Mouse (Mus musculus): Measurements from ENCODE around the gene Bace2. TPM values are rescaled to one million over a fixed set of nuclear protein-coding genes. Genes with fewer than 3 reads are reported as not detected.

Bace2 gene
- total RNA-seq, 4 experiments from 2014 or later = 8.1 to 17.8 (median 13.8) TPM

DNA sequence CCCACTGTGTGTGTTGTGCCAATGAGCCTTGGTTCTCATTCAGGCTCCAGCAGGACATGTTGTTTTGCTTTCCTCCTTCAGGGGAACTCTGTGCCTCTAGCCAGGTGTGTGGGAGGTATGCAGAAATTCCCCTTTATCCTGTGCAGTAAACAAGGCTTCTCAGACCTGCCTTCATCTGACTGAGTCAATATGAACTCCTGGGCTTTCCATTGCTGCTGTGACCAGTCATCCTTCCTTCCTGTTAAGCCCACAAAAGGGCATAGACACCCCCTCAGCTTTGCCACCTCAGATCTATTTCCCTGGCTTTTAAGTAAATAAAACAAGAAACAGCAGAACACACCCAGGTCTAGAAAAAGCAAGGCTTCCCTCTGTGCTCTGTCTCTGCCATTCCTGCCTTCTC lies 45.2 kb downstream of the Bace2 start:
- no peak for DNase-seq (ENCODE audit: low spot score)

DNA sequence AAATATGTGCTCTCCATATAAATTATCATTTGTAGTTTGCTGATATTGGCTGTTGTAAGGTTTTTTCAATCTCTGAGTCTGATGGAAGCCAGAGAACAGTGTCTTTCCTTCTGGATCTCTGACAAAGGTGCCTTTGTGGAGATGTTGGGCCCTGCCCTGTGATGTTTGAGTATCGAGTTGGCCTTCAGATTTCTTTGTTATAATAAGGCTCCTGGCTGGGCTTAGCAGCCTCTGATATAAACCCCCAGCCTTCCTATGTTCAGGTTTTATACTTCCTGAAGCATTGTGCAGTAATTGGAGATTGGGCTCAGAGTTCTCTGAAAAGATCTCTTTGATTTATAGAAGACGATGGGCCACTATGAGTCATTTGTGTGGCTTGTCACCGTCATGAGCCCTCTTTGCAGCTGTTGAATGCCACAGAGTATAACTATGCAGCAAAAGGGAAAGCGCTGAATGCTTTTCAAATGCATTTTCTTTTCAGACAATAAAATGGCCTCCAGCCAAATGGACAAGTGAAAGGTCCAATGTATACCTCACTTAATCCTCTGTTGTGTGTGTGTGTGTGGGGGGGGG lies 45.8 kb downstream of the Bace2 start:
- no peak for DNase-seq (ENCODE audit: low spot score)

DNA sequence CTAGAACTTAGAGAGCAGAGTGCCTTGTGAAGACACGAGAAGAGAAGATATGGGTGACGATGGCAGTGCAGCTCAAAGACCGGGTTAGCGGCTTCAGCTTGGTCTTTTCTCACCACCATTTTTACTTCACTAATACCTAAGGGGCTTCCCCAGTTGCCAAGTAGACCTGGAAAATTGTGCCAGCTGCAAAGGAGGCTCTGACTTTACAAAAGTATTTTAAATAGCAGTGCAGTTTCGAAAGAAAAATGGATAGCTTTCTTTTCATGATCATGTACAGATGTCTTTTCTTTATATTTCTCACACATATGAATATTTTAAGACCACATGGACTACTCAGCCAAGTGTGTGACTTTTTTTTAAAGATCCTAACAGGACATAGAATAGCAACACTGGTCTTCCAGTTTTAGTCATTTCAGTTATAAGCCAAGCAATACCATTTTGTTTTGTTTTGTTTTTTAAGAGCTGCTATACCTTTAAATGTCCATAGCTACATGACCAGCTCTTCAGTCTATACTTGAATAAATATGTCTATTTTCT lies 49.0 kb downstream of the Bace2 start:
- no peak for DNase-seq (ENCODE audit: low spot score)

DNA sequence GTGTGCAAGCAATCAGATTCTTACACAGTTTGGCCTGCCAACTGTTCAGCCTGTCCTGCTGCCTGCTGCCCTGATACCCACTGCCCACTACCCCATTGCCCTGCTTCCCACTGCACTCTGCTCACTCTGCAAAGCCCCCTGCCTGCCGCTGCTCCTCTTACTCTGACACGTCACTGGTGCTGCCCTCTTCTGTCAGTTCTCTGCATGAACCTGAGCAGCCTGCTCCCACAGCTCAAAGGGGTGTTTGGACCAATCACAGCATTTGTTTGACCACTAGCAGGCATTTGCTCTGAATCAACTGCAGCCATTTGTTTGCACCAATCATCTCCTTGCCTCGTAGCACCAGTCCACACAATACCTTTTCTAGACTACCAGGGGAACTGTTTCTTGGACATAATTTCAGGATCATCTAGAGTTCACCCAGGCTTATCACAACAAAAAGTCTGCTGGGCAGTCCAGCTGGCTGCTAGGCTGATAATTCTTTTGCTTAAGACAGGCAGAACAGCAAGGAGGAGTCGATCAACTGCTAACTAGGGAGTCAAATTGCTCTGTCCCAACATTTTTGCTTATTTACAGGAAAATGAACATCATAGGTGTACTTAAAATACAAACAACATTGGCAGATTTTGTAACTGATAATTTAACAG lies 61.5 kb downstream of the Bace2 start:
- peak; percentile 47 for DNase-seq (ENCODE audit: low spot score)

DNA sequence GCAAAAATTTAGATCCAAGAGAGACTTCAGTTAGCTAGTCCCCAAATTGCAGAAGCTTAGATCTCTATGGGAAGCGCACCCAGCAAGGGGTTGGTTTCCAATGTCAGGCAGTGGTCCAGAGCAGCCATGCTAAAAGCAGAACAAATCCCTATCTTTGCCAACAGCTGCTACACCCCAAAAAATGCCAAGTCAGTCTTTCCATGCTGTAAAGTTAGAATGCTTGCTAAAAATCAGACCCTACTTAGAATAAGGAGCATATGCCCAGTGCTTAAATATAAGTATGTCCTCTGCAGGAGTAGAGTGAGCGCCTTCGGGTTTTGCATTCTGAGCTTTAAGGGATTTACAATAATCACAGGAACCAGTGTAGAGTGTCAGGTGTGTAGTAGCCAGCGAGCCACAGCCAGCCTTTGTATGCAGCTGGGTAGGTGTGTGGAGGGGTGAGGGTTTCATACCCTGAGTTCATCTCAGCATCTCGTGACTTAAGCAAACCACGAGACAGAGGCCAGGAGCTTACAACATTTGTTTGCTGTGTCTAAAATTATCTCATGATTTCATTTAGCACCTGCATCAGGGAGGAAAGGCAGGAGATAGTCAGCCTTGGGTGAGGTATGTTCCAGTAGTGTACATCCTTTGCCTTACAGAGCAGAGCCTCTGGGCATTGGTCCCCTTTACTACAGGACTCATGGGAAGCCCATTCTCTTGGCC lies 62.4 kb downstream of the Bace2 start:
- no peak for DNase-seq (ENCODE audit: low spot score)

DNA sequence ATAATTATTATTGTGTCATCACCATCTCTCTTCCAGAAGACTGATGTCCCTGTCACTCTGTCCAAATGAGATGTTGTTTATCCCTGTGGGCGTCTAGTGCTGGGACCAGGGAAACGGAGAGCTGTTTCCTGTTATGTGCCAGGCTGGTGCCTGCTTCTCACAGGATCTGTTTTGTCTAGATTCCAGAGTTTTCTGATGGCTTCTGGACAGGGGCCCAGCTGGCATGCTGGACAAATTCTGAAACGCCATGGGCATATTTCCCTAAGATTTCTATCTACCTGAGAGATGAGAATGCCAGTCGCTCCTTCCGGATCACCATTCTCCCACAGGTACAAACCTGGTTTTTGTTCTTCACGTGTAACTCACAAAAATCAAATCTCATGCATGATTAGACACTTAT lies 65.1 kb downstream of the Bace2 start:
- DNase-seq (ENCODE audit: low spot score) = no peak

DNA sequence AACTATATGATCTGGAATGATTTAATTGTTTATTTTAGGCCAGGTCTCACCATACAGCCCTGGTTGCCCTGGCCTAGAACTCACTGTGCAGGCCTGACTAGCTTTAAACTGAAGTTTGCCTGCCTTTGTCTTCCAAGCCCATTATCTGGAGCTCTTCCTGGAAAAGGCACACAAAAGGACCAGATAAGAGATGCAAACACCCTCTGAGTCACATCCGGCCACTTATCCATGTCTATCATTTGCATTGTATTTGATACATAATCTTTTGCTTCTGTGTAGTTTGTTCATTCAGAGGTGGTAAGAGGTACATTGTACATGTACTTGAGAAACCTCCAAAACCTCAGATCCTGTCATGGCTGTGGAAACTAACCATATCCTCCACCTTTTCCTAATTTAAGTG lies 67.1 kb downstream of the Bace2 start:
- DNase-seq (ENCODE audit: low spot score) = no peak

DNA sequence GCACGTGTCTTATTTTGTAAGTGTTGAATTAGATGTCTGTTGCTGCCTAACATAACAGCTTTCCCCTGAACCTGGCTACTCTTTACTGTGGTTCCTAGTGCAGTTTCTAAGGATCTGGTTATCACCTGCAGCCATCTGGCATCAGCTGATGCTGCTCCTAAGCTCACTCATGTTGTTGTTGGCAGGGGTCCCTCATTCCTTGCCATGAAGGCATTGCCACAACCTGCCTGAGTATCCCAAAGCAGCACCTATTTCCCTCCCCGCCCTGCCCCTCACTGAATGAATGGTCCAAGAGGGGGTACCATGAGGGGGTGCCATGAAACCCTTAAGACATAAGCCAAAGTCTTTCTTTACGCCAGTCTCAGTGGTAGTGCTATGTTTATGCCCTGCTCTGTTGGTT lies 71.5 kb downstream of the Bace2 start:
- DNase-seq (ENCODE audit: low spot score) = no peak

DNA sequence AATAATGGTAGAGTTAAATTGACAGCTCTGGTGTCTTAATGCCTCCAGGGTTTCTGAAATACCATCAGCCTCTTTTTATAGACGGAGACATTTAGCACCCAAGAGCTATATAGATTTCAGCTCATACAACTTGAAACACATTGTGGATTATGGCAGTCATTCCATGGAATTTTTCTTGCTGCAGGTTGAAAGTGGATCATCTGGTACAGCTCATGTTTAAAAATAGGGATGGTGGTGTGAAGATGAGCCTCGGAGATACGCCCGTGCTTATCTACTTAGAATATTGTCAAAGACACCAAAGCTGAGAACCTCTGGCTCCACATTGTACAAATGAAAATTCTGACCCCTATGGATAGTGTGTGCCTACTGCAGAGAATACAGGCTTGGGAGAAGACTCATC lies 73.5 kb downstream of the Bace2 start:
- no peak for DNase-seq (ENCODE audit: low spot score)

DNA sequence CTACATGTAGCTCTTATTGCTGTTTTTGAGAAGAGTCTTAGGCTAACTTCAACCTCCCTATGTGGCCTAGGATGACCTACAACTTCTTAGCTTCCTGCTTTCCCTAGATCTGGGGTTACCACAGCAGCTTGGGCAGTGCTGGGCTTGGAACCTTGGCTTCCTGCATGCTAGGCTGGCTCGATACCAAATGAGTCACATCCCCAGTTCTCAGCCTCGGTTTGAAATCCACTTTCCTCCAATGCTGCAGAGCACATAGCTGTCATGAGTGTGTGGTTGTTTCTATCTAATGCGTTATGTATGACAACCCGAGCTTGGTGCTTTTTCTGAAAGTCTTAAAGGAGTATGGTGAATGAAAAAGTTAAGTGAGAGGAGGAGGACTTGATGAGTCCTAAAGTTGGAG lies 74.8 kb downstream of the Bace2 start:
- DNase-seq (ENCODE audit: low spot score) = peak; percentile 55

DNA sequence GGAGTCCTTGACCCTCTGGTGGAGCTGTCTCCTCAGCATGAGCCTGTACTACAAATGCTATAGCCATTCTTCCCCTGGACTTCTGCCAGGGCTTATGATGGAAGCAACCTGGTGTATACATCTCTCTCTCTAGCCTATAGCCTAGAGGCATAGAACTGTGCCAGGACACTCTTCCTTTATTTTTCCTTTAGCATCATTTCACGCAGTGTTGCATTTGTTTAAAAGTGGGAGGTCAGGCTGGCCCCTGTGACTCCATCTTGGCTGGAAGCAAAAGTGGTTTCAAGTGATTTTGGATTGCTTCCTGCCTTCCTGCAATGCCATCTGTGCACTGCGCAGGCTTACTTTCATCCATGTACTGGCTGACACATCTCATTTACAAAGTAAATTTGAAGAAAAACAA lies 77.7 kb downstream of the Bace2 start:
- no peak for DNase-seq (ENCODE audit: low spot score)

DNA sequence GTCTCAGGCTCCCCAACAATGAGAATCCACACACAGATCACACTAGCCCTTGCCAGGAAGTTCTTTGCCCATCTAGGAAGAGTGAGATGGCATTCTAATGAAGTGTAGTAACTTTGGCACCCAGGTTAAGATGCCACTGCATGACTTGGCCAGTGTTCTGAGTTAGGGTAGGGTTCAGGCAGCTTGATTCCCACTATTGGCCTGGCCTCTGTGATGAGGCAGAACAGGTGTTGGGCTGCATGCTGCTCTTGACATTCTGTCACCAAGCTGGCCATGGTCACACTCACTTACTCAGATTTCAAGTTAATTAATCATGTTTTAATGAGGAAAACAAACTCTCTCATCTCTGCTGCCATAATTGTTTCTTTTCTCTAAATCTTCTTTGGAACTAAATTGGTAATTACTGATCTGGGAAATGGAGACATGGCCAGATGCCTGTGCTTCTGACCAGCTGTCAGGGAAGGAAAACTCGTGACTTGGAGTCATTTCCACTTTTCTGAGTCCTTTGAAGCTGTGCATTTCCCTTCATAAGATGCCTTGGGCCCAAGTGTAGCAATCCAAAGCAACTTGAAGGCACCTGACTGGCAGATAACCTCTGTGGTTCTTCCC lies 81.0 kb downstream of the Bace2 start:
- no peak for DNase-seq (ENCODE audit: low spot score)

DNA sequence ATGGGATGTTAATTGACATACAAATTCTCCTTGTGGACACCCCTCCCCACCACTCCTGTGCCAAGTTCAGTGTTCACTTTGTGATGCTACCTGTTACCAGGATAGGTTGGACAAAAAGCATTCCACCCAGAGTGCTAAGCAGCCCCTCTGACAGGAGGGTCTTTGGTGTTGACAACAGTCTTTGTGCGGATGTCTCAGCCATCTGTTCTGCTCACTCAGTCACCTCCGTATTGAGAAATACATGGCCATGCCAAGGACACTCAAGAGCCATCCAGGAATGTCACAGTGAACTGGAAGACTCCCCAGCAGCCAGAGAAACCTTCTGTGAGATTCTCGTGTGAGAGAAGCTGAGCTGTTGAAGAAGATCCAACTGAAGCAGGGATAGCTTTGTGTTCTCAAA lies 81.6 kb downstream of the Bace2 start:
- no peak for DNase-seq (ENCODE audit: low spot score)

DNA sequence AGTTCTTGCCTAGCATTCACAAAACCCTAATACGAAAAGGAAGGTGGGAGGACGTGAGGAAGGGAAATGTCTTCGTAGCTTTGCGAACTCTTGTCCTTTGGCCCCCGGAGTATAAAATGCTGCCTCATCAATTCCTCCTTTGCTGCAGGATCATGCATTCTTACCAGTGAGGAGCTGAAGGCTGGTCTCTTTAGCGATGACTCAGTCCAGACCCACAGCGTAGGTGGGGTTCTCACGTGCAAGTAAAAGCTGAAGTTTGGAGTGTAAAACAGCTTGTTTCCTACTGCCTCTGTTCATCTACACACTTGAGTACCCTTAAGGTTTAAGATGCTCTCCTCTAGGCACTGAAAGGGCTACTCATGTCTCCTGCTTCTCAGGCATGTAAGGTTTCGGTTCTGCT lies 85.4 kb downstream of the Bace2 start:
- no peak for DNase-seq (ENCODE audit: low spot score)

DNA sequence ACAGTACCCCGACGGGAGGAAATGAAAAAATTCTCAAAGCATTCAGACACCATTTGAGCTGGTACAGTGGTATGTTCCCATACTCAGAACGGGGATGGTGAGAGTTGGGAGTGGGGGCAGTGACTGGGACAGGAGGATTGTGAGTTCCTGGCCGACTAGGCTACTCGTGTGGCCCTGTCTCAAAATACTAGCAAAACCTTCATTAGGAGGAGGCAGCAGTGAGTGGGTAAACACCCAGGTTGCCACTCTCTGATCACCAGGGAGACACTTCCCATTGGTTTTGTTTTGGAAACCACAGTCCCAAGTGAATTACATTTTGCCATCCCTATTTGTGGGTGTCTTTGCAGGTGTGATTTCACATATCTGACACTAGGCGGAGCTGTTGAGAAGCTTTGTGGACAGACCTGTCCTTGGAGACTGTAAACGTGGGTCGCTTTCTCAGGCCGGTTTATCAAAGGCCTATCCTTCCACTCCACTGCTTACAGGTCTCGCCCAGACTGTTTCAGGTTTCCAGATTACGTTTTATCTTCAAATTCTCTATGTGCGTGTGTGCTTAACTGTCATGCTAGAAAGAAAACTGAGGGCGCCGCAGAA lies 87.2 kb downstream of the Bace2 start:
- DNase-seq (ENCODE audit: low spot score) = peak; percentile 48

DNA sequence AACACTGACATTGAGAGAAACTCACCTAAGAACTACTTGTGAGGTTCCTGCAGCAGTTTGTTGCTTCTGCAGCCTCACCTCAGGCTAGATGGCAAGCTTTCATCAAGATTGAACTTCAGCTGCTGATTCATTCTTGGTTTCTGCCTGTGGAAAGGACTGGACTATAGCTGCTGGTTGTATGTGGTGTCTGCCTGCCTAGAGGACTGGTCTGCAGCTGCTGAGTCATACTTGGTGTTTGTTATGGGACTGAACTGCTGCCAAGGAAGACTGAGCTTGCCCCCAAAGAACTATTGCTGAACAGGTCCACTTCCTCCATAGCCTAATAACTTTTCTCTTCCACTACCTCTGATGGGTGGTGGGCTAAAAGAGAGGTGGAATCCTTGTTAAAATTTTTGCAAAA lies 90.8 kb downstream of the Bace2 start:
- no peak for DNase-seq (ENCODE audit: low spot score)

DNA sequence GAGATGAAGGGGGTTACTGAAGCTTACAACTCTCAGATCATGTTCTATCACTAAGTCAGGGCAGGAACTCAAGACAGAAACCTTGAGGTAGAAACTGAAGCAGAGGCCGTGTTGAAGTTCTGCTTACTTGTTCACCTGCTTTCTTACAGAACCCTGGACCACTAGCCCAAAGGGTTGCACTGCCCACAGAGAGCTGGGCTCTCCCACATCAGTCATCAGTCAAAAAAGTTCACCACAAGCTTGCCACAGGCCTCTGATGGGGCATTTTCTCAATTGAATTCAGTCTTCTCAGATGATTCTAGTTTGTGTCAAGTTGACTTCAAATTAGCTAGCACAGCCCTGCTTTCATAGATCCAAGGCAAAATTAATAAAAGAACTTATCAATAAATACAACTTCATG lies 103.3 kb downstream of the Bace2 start:
- DNase-seq (ENCODE audit: low spot score) = no peak

DNA sequence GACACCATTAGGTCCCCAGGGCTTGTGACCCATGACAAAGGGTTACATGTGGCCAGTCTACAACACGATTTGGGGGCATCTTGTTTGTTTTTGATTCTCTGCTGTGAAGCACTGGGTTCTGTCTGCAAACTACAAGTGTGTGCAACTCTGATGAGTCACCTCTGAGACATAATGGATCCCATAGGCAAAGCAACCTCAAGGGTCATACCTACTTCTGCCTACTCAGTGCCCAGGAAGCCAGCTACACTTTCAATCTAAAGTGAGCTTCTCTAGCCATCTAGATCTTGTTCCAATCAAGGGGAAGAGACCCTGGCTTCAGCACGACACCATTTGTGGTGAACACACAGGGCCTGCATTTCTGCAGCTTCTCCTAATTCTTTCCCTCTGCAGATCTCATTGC lies 104.7 kb downstream of the Bace2 start:
- DNase-seq (ENCODE audit: low spot score) = no peak

DNA sequence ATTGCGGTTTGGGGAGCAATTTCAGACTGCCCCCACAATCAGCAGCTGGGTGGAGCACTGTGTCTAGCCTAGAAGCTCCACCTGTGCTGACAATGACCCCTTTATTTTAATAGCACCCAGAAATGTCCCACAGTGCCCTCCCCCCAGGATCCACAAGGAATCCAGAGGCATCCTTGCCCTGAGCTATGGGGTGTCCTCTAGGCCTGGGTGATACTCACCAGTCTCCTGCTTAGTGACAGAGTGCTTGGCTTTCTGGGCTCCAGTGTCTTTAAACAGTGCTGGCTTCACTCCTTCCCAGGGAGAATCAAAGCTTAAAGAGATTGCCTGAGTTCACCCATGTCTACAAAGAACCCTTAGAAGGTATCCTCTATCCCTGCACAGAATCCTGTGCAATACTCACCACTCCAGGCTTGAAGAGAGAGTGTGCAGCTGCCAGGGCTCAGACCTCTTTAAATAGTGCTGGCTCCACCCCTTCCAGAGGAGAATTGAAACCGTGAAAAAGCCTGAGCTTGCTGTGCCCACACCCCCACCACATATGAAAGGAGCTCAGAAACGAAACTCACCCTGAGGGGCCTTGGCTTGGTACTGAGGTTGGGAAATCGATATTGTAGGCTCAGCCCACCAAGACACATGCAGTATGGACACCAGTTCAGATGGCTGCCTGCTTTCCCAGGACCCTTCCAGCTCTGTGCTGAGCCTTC lies 106.1 kb downstream of the Bace2 start, which contains the start of gene Mx1:
TSS of gene Mx1 (minus strand) at position 427 of the 701 bp plus-strand sequence.
- no peak for DNase-seq (ENCODE audit: low spot score)

DNA sequence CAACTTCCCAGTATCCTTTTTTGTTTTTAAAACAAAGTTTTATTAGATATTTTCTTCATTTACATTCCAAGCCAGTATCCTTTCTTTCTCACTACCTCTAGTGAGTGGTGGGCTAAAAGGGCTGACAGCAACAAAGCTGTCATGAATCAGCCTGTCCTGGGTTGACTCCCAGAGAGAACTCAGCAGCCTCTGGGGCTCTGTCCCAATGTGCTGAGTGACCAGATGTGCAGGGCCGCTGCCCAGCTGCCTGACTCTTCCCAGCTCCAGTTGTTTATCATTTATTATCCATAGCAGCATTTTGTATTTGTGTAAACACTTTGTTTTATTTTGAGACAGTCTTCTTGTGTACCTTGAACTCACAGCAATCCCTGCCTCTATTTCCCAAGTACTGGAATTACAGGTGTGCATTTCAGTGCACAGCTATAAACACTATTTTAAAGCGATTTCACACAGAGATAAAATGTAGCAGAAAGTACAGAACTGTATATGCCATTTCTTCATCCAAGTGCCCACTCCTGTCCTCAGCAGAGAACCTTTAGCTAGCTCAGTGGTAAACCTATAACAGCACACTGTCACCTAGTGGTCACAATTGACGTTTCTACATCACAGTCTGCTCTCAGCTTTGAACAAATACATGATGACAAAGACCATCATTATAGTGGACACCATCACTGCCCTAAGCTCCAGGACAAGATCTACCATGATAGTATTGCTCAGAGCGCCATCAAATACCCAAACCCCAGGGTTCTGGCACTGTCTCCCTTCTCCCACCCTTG lies 109.8 kb downstream of the Bace2 start:
- DNase-seq (ENCODE audit: low spot score) = no peak

DNA sequence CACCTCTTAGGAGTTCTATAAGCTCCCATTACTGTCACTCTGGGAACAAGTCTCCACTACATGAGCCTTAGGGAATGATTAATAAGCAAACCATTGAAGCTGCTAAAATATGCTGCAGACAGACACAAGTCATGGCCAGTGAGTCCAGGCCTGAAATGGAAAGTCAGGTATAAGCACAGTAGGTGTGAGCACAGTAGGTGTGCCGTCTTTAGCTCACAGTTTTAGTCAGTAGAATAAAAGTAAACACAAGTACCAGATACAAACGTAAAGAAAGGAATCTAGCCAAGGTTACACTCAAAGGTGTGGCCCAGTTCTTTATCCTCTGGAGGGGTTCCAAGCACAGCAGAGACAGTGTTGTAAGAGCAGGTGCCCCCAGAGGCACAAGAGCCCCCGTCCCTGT lies 110.9 kb downstream of the Bace2 start:
- no peak for DNase-seq (ENCODE audit: low spot score)
